Mouse (Mus musculus) forebrain, postnatal 0 days (tissue): ENCODE data around the gene Ptbp3. TPM values are rescaled to one million over a fixed set of nuclear protein-coding genes. Genes with fewer than 3 reads are reported as not detected.

Experiments
- ATAC-seq: fragments of 200-750 bp; cut with Nextera tagmentation; 2 replicates; pipeline ENCODE4 v1.8.0; 2017; ENCODE audit warnings: mild to moderate bottlenecking, moderate library complexity
- DNase-seq: peaks from one replicate; pipeline ENCODE4 v3.0.0-alpha.2; 2015
- H3K27ac ChIP-seq: fragments of 300-500 bp; sonication (generic); 2 replicates; pipeline ENCODE4 v1.5.1; 2014; ENCODE audit warnings: low read depth, mild to moderate bottlenecking, antibody characterized with exemption, low read length, moderate library complexity, mixed read lengths
- H3K27me3 ChIP-seq: fragments of 300-500 bp; sonication (generic); 2 replicates; pipeline ENCODE4 v1.6.1; 2014; ENCODE audit warnings: mild to moderate bottlenecking, low read length, mixed read lengths; ENCODE audit not compliant: insufficient read depth
- H3K36me3 ChIP-seq: fragments of 300-500 bp; sonication (generic); 2 replicates; pipeline ENCODE4 v1.6.1; 2014; ENCODE audit warnings: mild to moderate bottlenecking, moderate library complexity; ENCODE audit not compliant: insufficient read depth
- H3K4me1 ChIP-seq: fragments of 300-500 bp; sonication (generic); 2 replicates; pipeline ENCODE4 v1.6.1; 2014; ENCODE audit warnings: antibody characterized with exemption; ENCODE audit not compliant: insufficient read depth
- H3K4me2 ChIP-seq: fragments of 300-500 bp; sonication (generic); 2 replicates; pipeline ENCODE4 v1.6.1; 2014; ENCODE audit warnings: low read depth, mild to moderate bottlenecking, moderate library complexity
- H3K4me3 ChIP-seq: fragments of 300-500 bp; sonication (generic); 2 replicates; pipeline ENCODE4 v1.5.1; 2014; ENCODE audit warnings: low read depth, low read length, mixed read lengths
- H3K9ac ChIP-seq: fragments of 300-500 bp; sonication (generic); 2 replicates; pipeline ENCODE4 v1.6.1; 2014; ENCODE audit warnings: mild to moderate bottlenecking
- H3K9me3 ChIP-seq: fragments of 300-500 bp; sonication (generic); 2 replicates; pipeline ENCODE4 v1.6.1; 2016; ENCODE audit warnings: low read length
- CTCF ChIP-seq: sonication (generic); IDR thresholded peaks from 2 replicates; pipeline ENCODE4 v1.5.1; 2016; ENCODE audit warnings: antibody characterized with exemption, control low read depth, low read depth
- WGBS: fragments of 180-500 bp; shearing (Covaris S2); extraction: QIAGEN DNeasy Blood & Tissue Kit; methylation state at CpG from one replicate; pipeline ENCODE4 v1.1.7; 2014; 5-methylcytosine and 5-hydroxymethylcytosine counted together
- polyA plus RNA-seq: library from polyadenylated mRNA; unstranded; fragments of >200 nt; fragmentation: Nextera tagmentation; extraction: Ambion mirVana; gene quantifications from 2 replicates; pipeline ENCODE4 v1.2.1, GENCODE M21; 2015
- total RNA-seq: library from RNA; depleted of rRNA; stranded (reverse); fragments of >200 nt; gene quantifications from 2 replicates; pipeline ENCODE4 v1.2.3, GENCODE M21; 2014

Gene Ptbp3
- total and polyA plus RNA-seq, 2 experiments from 2014 or later: 10.9 to 33.7 TPM

- Histone ChIP-seq H3K4me1 (no peaks in the 10 kb centered on the region), H3K9ac (no peak overlapping the region), H3K9me3 (0 out of 2 replicates have a peak, but pooled peaks cover 5% of the 10 kb centered on the region), H3K4me2 (peak overlapping the region; percentile 100; the same call in 1 of the 2 replicates), H3K36me3 (no peaks in the 10 kb centered on the region), H3K27me3 (peaks cover 24% of the 10 kb centered on the region), H3K27ac (no peak overlapping the region), H3K4me3 (no peak overlapping the region)
- WGBS: 27% methylated on average over 5 of the region's 5 CpGs
- TF ChIP-seq CTCF: no peak
- no peak for DNase-seq
- no peak for ATAC-seq
These were observed 110.1 kb downstream of the Ptbp3 start for GRCm38 (mm10) chr4:59439041-59439440.

- H3K4me2 ChIP-seq: peak within 1 kb of the TSS; percentile 100
These were observed 110.9 kb downstream of the Ptbp3 start, which contains the start of gene Susd1 for GRCm38 (mm10) chr4:59437990-59438854. Gene Susd1 (minus strand): TSS chr4:59438633.

DNA sequence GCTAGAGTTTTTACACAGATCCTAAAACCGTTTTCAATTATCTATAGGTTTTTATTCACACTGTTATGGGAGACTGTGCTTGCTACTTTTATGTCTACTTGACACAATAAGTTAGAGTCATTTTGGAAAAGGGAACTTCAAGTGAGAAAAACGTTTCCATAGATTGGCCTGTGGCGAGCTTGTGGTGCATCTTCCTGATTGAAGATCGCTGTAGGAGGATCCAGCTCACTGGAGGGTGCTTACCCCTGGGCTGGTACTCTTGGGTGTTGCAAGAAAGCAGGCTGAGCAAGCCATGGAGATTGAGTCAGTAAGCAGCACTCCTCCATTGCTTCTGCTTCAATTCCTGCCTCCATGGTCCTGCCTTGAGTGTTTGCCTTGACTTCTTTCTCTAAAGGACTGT lies 113.2 kb downstream of the Ptbp3 start:
- WGBS: 88% methylated on average over 4 of the region's 4 CpGs
- no peak overlapping the region for H3K4me2 ChIP-seq
- peaks cover 24% of the 10 kb centered on the region for H3K27me3 ChIP-seq
- no peak for TF ChIP-seq CTCF
- no peak overlapping the region for H3K4me3 ChIP-seq
- ATAC-seq: no peak
- no peaks in the 10 kb centered on the region for H3K4me1 ChIP-seq
- H3K9ac ChIP-seq: no peak overlapping the region
- no peaks in the 10 kb centered on the region for H3K36me3 ChIP-seq
- DNase-seq: no peak
- H3K9me3 ChIP-seq: 0 out of 2 replicates have a peak, but pooled peaks cover 5% of the 10 kb centered on the region
- no peak overlapping the region for H3K27ac ChIP-seq

More at GRCm38 (mm10) chr4:59437990-59438854, 110.9 kb downstream of the Ptbp3 start, which contains the start of gene Susd1:
- Histone ChIP-seq H3K4me3 (peak within 1 kb of the TSS; percentile 61), H3K4me1 (no peaks in the 10 kb centered on the region), H3K27ac (no peak within 1 kb of the TSS), H3K9me3 (0 out of 2 replicates have a peak, but pooled peaks cover 5% of the 10 kb centered on the region), H3K9ac (peak within 1 kb of the TSS; percentile 57), H3K27me3 (peaks cover 24% of the 10 kb centered on the region), H3K36me3 (no peaks in the 10 kb centered on the region)
- DNase-seq: peak; percentile 54
- no peak for TF ChIP-seq CTCF
- peak; percentile 86 for ATAC-seq
- WGBS: 4% methylated on average over 75 of the region's 75 CpGs

DNA sequence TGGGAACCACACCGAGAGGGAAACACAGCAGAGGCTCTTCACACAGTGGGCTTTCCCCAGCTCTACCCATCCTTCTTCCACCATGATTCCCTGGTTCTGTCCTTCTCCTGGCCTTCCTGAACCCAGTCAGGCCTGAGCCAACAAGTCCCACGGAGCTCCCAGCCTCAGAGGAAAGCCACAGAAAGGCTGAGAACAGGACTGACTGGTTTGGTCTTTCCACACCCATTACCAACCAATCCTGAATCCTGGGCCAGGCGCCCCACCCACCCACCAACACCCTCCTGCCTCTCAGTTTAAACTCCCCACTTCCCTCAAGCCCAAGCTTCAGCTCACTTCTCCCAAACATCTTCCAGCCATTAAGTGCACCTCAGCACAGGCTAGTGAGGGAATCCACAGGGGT lies 115.1 kb downstream of the Ptbp3 start:
- Histone ChIP-seq H3K9me3 (0 out of 2 replicates have a peak, but pooled peaks cover 5% of the 10 kb centered on the region), H3K9ac (no peak overlapping the region), H3K27me3 (peaks cover 22% of the 10 kb centered on the region), H3K4me3 (no peak overlapping the region), H3K36me3 (no peaks in the 10 kb centered on the region), H3K27ac (no peak overlapping the region), H3K4me1 (no peaks in the 10 kb centered on the region), H3K4me2 (no peak overlapping the region)
- no peak for TF ChIP-seq CTCF
- no peak for DNase-seq
- 69% methylated on average over 3 of the region's 3 CpGs for WGBS
- ATAC-seq: no peak

- WGBS: 89% methylated on average over 6 of the region's 6 CpGs
- ATAC-seq: no peak
These were observed 120.0 kb downstream of the Ptbp3 start for GRCm38 (mm10) chr4:59429128-59429527.

DNA sequence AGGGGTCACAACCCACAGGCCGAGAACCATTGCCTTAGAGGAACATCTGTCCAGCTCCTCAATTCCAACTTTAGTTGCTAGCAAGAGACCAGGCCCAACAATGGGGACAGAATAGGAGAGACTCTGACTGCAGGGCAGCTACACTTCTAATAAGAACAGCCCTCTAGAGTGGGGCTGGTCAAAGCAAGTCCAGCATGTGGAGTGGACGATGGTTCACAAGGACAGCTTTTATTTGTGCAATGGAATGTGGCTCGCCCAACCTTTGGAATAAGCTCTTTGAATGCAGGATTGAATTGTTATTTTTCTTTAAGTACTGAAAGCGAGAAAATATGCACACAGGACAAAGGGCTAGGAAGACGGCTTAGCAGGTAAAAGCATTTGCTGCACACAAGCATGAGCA lies 122.7 kb downstream of the Ptbp3 start:
- no peak overlapping the region for H3K9ac ChIP-seq
- WGBS: 82% methylated on average over 5 of the region's 5 CpGs
- no peaks in the 10 kb centered on the region for H3K9me3 ChIP-seq
- DNase-seq (no peak), ATAC-seq (no peak)
- no peak overlapping the region for H3K4me2 ChIP-seq
- TF ChIP-seq CTCF: no peak
- no peak overlapping the region for H3K4me3 ChIP-seq
- no peaks in the 10 kb centered on the region for H3K36me3 ChIP-seq
- H3K27me3 ChIP-seq: no peaks in the 10 kb centered on the region; the same call in 1 of the 2 replicates
- no peaks in the 10 kb centered on the region for H3K4me1 ChIP-seq
- no peak overlapping the region for H3K27ac ChIP-seq

More at GRCm38 (mm10) chr4:59429128-59429527, 120.0 kb downstream of the Ptbp3 start:
- Histone ChIP-seq H3K4me2 (no peak overlapping the region), H3K27me3 (no peaks in the 10 kb centered on the region; the same call in 1 of the 2 replicates), H3K4me3 (no peak overlapping the region), H3K9me3 (no peaks in the 10 kb centered on the region), H3K36me3 (no peaks in the 10 kb centered on the region), H3K9ac (no peak overlapping the region), H3K4me1 (no peaks in the 10 kb centered on the region), H3K27ac (no peak overlapping the region)
- TF ChIP-seq CTCF: no peak
- DNase-seq: no peak

- Histone ChIP-seq H3K27ac (no peak overlapping the region), H3K9me3 (no peaks in the 10 kb centered on the region), H3K4me2 (no peak overlapping the region), H3K4me3 (no peak overlapping the region), H3K36me3 (no peaks in the 10 kb centered on the region), H3K9ac (no peak overlapping the region), H3K27me3 (no peaks in the 10 kb centered on the region), H3K4me1 (no peaks in the 10 kb centered on the region)
- ATAC-seq: no peak
- no peak for TF ChIP-seq CTCF
- no peak for DNase-seq
These were observed 126.4 kb downstream of the Ptbp3 start for GRCm38 (mm10) chr4:59422808-59423207.
